Mouse (Mus musculus): ENCODE data around the gene Slc39a2.

The Slc39a2 gene

DNA sequence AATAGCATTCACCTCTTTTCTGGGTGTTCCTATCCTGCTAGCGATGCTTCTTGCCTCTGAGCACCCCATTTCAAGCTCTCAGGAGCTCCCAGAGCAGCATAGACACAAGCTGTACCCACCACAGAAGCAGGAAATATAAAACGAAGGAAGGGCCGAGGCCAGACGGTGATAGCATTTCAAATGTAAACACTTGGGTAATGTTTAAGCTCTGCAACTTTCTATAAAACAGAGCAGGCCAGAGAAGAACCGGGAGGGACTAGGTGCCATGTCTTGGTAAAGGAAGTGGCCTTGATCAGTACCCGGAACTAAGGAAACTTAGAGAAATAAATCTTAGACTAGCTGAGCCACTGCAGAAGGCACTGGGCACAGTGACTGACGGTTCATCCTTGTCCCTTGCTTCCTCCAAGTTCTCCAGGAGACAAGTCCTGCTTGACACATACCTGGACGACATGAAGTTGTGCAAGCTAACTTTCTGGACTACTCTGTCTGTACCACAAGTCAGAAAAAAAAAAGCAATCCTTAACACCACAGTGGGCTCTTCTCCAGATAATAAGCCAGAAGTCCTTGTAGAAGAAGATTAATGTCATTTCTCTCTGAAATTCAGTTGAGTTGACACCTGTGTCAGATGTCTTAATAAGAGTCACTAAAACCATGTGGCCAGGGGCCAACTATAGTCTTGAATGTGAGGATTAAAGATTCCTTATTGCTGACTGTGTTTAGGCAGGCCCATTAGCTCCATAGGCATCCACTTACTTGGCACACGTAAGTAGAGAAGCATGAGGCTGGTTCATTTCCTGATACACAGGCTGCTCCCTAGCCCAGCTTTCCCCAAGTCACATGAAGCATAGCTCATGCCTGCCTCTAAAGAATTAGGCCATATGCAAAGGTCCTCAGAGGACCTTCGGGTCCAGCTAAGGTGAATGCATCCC, 39.7 kb downstream of the Slc39a2 start:
- DNase-seq, result no peak

DNA sequence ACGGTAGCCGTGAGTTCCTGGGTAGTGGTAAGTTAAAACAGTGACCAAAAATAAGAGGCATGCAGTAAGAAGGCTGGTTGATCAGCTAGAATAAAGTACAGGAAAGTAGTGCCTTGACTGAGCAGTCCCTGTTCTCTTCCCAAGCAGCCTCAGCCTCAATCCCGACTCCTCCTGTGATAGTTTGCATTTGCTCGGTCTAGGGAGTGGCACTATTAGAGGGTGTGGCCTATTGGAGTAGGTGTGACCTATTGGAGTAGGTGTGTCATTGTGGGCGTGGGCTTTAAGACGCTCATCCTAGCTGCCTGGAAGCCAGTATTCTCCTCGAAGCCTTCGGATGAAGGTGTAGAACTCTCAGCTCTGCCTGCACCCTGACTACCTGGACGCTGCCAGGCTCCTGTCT, 46.3 kb downstream of the Slc39a2 start:
- DNase-seq, result no peak

DNA sequence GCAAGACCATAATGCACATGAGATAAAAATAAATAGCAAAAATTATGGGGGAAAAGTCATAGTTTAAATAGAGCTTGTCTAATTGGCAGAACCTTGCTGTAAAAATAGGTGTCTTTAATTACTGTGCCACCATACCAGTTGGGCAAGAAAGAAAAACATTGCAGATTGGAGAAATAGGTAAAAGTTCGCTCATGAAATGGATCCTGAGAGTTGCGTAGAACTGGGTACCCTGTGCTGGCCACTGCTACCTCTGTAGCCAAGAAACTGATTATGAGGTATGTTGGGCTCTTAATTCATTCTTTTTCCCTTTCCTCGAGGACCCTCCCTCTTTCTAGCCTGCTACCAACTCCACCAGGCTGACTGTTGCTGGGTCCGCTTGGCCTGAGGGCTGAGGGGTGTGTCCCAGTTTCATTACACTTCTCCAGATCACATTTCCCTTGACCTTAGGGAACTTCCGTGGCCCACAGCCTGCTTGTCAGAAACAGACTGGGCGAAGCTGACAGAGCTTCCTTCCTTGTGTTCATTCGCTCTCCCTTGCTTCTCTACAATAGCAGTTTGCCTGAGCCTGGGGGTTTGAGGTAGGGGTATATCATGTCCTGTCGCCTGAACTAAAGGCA, 48.4 kb downstream of the Slc39a2 start:
- no peak for DNase-seq

DNA sequence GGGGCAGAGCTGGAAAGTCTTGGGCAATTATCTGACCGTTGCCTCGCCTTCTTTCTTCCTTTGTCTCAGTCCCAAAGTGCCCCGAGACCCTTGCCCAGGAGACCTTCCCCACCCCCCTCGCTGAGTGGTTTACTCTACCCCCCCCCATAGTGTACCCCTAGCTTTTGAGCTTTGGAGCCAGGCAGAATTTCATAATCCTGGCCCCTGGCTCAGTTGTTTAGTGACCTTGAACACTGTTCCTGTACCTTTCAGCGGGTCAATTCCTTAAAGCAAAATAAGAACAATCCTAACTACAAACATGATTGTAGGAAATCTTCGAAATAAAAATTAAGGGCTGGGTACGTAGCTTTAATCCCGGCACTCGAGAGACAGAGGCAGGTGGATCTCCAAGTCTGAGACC, 48.9 kb downstream of the Slc39a2 start:
- no peak for DNase-seq

DNA sequence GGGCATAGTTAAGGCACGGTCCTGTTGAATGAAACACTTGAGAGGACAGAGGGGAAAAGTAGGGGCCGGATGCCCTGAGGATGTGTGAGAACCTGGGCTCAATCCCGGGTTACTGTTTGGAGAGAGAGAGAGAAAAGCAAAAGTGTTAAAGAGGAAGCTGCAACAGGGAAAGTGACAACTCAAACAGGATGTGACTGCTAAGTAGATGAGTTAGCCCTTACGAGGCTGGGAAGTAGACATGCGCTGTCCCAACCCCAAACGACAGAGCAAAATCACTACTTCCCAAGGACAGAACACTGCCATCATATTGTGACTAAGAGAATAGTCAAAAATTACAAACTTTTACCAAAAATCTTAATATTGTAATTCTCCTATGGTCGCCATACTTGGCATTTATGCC, 49.5 kb downstream of the Slc39a2 start:
- no peak for DNase-seq

DNA sequence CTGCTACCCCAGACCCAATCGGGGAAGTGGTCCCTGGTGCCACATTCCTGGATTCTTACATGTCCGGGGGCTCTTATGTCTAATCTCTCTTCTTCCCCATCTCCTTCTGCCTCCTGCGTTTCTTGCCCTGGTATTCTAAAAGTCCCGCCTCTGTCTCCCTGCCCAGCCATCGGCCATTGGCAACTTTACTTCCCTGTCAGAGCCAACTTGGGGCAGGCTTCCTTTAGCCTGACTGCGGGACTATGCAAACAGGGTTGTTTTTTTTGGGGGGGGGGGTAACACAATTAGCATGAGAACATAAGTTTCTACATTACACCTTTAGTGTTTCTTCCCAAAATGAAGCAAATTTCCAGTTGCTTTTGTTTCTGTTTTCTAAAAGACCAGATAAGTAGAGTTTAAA, 50.6 kb downstream of the Slc39a2 start:
- no peak for DNase-seq

Data from B cell, adult 2 months (primary cell).